Mouse (Mus musculus) lung, embryonic 16.5 days (tissue): Measurements from ENCODE around the gene Slc9a5. TPM values are rescaled to one million over a fixed set of nuclear protein-coding genes. Genes with fewer than 3 reads are reported as not detected.
A peak's percentile ranks its signal among the peaks of the same experiment; 100 is the strongest.

Experiments used
- ATAC-seq: fragments of 200-750 bp; cut with Nextera tagmentation; 2 replicates; pipeline ENCODE4 v1.8.0; 2017; ENCODE audit warnings: low read depth, mild to moderate bottlenecking, moderate library complexity
- H3K27ac ChIP-seq: fragments of 300-500 bp; sonication (generic); 2 replicates; pipeline ENCODE4 v1.5.1; 2014; ENCODE audit warnings: mild to moderate bottlenecking, control low read depth, low read length
- H3K27me3 ChIP-seq: fragments of 300-500 bp; sonication (generic); 2 replicates; pipeline ENCODE4 v1.6.1; 2014; ENCODE audit warnings: low read depth, low read length, mixed read lengths; ENCODE audit not compliant: control insufficient read depth, insufficient read depth
- H3K36me3 ChIP-seq: fragments of 300-500 bp; sonication (generic); 2 replicates; pipeline ENCODE4 v1.6.1; 2014; ENCODE audit warnings: low read length; ENCODE audit not compliant: control insufficient read depth, insufficient read depth
- H3K4me1 ChIP-seq: fragments of 300-500 bp; sonication (generic); replicated peaks from 2 replicates; pipeline ENCODE4 v1.6.1; 2014; ENCODE audit warnings: low read length, mixed read lengths; ENCODE audit not compliant: control insufficient read depth, insufficient read depth
- H3K4me2 ChIP-seq: fragments of 300-500 bp; sonication (generic); 2 replicates; pipeline ENCODE4 v1.6.1; 2014; ENCODE audit warnings: low read depth, low read length, control low read depth
- H3K4me3 ChIP-seq: fragments of 300-500 bp; sonication (generic); 2 replicates; pipeline ENCODE4 v1.5.1; 2014; ENCODE audit warnings: mild to moderate bottlenecking, low read length, control low read depth
- H3K9ac ChIP-seq: fragments of 300-500 bp; sonication (generic); 2 replicates; pipeline ENCODE4 v1.6.1; 2014; ENCODE audit warnings: low read length, control low read depth
- H3K9me3 ChIP-seq: fragments of 300-500 bp; sonication (generic); 2 replicates; pipeline ENCODE4 v1.6.1; 2016; ENCODE audit warnings: low read length; ENCODE audit not compliant: control insufficient read depth
- WGBS: fragments of 180-500 bp; shearing (Covaris S2); extraction: QIAGEN DNeasy Blood & Tissue Kit; methylation state at CpG from one replicate; pipeline ENCODE4 v1.1.7; 2014; 5-methylcytosine and 5-hydroxymethylcytosine counted together
- polyA plus RNA-seq: library from polyadenylated mRNA; unstranded; fragments of >200 nt; fragmentation: Nextera tagmentation; extraction: Ambion mirVana; gene quantifications from 2 replicates; pipeline ENCODE4 v1.2.1, GENCODE M21; 2015

The Slc9a5 gene
- 5.5 and 6.3 TPM in 2 replicates for polyA plus RNA-seq

DNA sequence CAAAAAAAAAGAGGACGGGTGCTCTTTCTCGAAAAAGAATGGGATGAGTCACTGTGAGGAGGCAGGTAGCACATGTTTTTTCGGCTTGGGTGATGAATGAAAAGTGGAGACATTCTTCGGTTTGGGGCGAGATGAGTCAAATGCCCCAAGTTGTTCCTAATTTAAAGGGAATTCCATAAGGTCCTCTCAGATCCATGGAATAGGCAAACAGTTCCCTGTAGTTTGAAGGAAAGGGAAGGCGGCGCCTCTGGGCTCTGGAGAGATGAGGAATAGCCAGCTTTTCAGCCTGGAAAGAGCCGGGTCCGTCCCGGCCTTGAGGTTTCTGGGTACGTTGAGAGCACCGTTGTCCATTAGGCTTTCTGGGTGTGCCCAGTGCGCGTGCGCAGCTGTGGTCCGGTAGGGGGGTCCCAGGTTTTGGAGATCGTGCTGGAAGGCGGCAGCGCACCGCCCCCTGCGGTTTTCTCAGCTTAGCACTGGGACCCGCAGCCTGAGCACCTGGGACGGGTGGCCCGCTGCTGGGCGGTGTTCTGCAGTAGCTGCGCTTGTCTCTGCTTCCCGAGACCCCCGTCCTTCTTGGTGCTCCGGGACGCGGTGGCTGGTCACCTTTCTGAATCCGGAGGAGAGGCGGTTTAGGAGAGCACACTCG lies at the start of gene Slc9a5:
TSS of gene Slc9a5 (plus strand) at position 394 of the 646 bp plus-strand sequence.
- peak within 1 kb of the TSS; percentile 92 for H3K4me2 ChIP-seq
- no peaks in the 10 kb centered on the region for H3K9me3 ChIP-seq
- no peaks in the 10 kb centered on the region; the same call in 1 of the 2 replicates for H3K27me3 ChIP-seq
- H3K27ac ChIP-seq, result peak within 1 kb of the TSS; percentile 98
- peak within 1 kb of the TSS; percentile 96 for H3K9ac ChIP-seq
- peaks cover 22% of the 10 kb centered on the region for H3K4me1 ChIP-seq
- 0 out of 2 replicates have a peak, but pooled peaks have one; percentile 1 for ATAC-seq
- no peaks in the 10 kb centered on the region for H3K36me3 ChIP-seq
- WGBS, result under 1% methylated on average over 34 of the region's 34 CpGs
- peak within 1 kb of the TSS; percentile 91 for H3K4me3 ChIP-seq

GRCm38 (mm10) chr8:105299962-105300361 lies 48.7 kb upstream of the Slc9a5 start:
- peaks cover 28% of the 10 kb centered on the region for H3K4me1 ChIP-seq
- H3K27ac ChIP-seq, result no peak overlapping the region
- no peaks in the 10 kb centered on the region for H3K27me3 ChIP-seq
- H3K9ac ChIP-seq, result no peak overlapping the region
- no peaks in the 10 kb centered on the region for H3K9me3 ChIP-seq
- peaks cover 29% of the 10 kb centered on the region for H3K36me3 ChIP-seq
- H3K4me3 ChIP-seq, result no peak overlapping the region
- no peak overlapping the region for H3K4me2 ChIP-seq
- 91% methylated on average over 8 of the region's 8 CpGs for WGBS
- no peak for ATAC-seq

DNA sequence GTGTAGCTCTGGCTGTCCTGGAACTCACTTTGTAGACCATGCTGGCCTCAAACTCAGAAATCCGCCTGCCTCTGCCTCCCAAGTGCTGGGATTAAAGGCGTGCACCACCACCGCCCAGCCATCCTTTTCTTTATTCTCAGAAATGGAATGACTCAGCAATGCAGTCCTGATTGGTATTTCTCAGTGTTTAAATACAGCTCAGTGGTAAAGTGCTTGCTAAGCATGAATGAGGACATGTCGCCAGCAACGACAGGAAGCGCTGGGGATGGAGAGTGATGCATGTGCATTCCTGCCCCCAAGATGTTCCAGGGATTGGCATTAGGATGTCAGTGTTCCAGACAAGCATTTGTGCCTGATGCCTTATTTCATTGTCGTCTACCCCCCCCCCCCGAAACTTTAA lies 45.2 kb upstream of the Slc9a5 start:
- Histone ChIP-seq H3K9me3 (no peaks in the 10 kb centered on the region), H3K36me3 (peaks cover 38% of the 10 kb centered on the region), H3K27ac (no peak overlapping the region), H3K4me2 (no peak overlapping the region), H3K4me1 (peaks cover 30% of the 10 kb centered on the region), H3K27me3 (no peaks in the 10 kb centered on the region), H3K4me3 (no peak overlapping the region), H3K9ac (no peak overlapping the region)
- 78% methylated on average over 8 of the region's 8 CpGs for WGBS
- ATAC-seq, result no peak

- Histone ChIP-seq H3K4me3 (no peak overlapping the region), H3K36me3 (peaks cover 40% of the 10 kb centered on the region), H3K4me2 (no peak overlapping the region), H3K9ac (no peak overlapping the region), H3K27ac (0 out of 2 replicates have a peak overlapping the region, but pooled peaks have one; percentile 19), H3K4me1 (peaks cover 25% of the 10 kb centered on the region), H3K9me3 (no peaks in the 10 kb centered on the region), H3K27me3 (no peaks in the 10 kb centered on the region)
- ATAC-seq, result no peak
- WGBS, result 54% methylated on average over 9 of the region's 9 CpGs
Observed at GRCm38 (mm10) chr8:105303874-105304273, 44.8 kb upstream of the Slc9a5 start.

GRCm38 (mm10) chr8:105304325-105305210 lies 44.1 kb upstream of the Slc9a5 start:
- H3K9ac ChIP-seq, result no peak overlapping the region
- peaks cover 23% of the 10 kb centered on the region for H3K4me1 ChIP-seq
- WGBS, result 39% methylated on average over 9 of the region's 9 CpGs
- no peaks in the 10 kb centered on the region for H3K9me3 ChIP-seq
- peak overlapping the region; percentile 92 for H3K27ac ChIP-seq
- no peak overlapping the region for H3K4me3 ChIP-seq
- ATAC-seq, result peak; percentile 26
- no peaks in the 10 kb centered on the region for H3K27me3 ChIP-seq
- no peak overlapping the region for H3K4me2 ChIP-seq
- H3K36me3 ChIP-seq, result peaks cover 42% of the 10 kb centered on the region

DNA sequence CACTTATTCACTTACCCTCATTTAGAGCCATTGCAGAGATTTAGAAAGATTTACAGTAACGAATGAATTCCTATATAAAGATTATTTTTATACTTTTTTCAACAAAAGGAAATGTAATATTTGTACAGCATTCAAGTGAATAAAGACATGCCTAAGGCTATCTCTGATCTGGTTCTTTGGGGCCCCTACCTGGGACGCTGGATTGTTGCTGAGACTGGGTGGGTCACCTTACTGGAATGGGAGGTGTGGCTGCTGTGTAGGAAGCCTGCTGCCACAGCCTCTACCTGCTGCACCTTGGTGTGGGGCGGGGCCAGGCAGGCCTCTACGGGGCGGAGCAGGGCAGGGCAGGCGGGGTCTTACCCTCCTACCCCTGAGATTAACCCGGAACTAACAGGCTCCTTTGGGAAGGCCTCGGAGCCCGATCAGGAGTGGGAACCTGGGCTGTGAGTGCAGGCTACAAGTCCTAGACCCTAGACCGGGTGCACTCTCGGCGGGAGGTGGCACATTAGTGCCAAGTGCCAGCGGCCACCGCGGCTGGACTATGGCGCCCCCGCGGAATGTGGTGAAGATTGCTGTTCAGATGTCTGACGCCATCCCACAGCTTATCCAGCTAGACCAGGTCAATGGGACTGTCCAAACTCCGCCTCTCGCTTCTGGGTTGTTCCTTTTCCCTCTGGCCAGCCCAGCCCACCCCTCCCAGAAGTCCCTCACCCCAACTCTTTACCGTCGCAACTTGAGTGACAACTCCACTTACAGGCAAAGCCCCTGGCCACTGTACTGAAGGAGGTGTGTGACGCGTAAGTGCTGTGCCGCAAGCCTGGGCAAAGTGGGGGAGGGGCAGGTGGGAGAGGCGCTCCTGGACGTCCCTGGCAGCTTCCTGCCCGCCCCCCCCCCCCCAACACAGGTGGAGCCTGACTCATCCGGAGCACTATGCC lies 43.2 kb upstream of the Slc9a5 start, which contains the start of gene Elmo3:
TSS of gene Elmo3 (plus strand) at position 391 of the 935 bp plus-strand sequence.
- Histone ChIP-seq H3K4me1 (peaks cover 23% of the 10 kb centered on the region), H3K36me3 (peaks cover 36% of the 10 kb centered on the region)
- ATAC-seq, result peak; percentile 91

GRCm38 (mm10) chr8:105306146-105306691 lies 42.4 kb upstream of the Slc9a5 start:
- peaks cover 36% of the 10 kb centered on the region for H3K36me3 ChIP-seq
- H3K4me1 ChIP-seq, result peaks cover 23% of the 10 kb centered on the region
- peak overlapping the region; percentile 74 for H3K4me2 ChIP-seq
- peak overlapping the region; percentile 69 for H3K9ac ChIP-seq
- 24% methylated on average over 5 of the region's 5 CpGs for WGBS
- H3K27me3 ChIP-seq, result no peaks in the 10 kb centered on the region
- peak overlapping the region; percentile 52 for H3K4me3 ChIP-seq
- peak; percentile 28 for ATAC-seq
- no peaks in the 10 kb centered on the region for H3K9me3 ChIP-seq
- H3K27ac ChIP-seq, result peak overlapping the region; percentile 92

More for the DNA sequence above, 43.2 kb upstream of the Slc9a5 start, which contains the start of gene Elmo3:
- no peaks in the 10 kb centered on the region for H3K9me3 ChIP-seq
- H3K4me3 ChIP-seq, result peak within 1 kb of the TSS; percentile 52
- no peaks in the 10 kb centered on the region for H3K27me3 ChIP-seq
- H3K4me2 ChIP-seq, result peak within 1 kb of the TSS; percentile 74
- H3K9ac ChIP-seq, result peak within 1 kb of the TSS; percentile 69
- WGBS, result 6% methylated on average over 30 of the region's 30 CpGs
- H3K27ac ChIP-seq, result peak within 1 kb of the TSS; percentile 92

DNA sequence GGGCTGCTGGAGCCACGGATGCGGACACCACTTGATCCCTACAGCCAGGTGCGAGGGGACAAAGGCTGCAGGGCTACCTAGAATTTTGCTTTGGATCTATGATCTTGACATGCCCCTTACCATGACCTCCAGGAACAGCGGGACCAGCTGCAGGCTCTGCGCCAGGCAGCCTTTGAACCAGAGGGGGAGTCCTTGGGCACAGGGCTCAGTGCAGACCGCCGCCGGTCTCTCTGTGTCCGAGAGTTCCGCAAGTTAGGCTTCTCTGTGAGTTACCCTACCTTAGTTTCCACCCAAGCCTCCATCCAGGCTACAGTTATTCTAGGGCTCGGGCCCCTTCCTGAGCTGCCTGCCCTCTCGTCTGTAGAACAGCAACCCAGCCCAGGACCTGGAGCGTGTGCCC lies 41.0 kb upstream of the Slc9a5 start:
- no peak overlapping the region for H3K4me2 ChIP-seq
- 94% methylated on average over 13 of the region's 13 CpGs for WGBS
- no peak overlapping the region for H3K4me3 ChIP-seq
- no peak overlapping the region for H3K9ac ChIP-seq
- H3K36me3 ChIP-seq, result peaks cover 34% of the 10 kb centered on the region
- H3K9me3 ChIP-seq, result no peaks in the 10 kb centered on the region
- no peaks in the 10 kb centered on the region for H3K27me3 ChIP-seq
- peaks cover 23% of the 10 kb centered on the region for H3K4me1 ChIP-seq
- H3K27ac ChIP-seq, result no peak overlapping the region
- ATAC-seq, result no peak
